Mouse (Mus musculus): ENCODE results near the gene Jag2.

GRCm38 (mm10) chr12:112870775-112871174 is 58.8 kb downstream of the Jag2 start:
- TF ChIP-seq MAX (IDR thresholded peaks at IDR 0.05; ENCODE audit: low read depth) (no peak), TCF12 (IDR thresholded peaks at IDR 0.05; ENCODE audit: insufficient read depth, poor library complexity, severe bottlenecking) (no peak), POLR2A (IDR thresholded peaks at IDR 0.05; ENCODE audit: insufficient read length, low read depth) (no peak), MYOG (IDR thresholded peaks at IDR 0.05; ENCODE audit: control insufficient read depth in 1 of 3, insufficient read depth in 1 of 3, insufficient read length in 2 of 3, low read depth in 2 of 3) (no peak), E2F4 (IDR thresholded peaks at IDR 0.05; ENCODE audit: insufficient read depth) (no peak), USF1 (IDR thresholded peaks at IDR 0.05; ENCODE audit: low read depth) (no peak), CEBPB (IDR thresholded peaks at IDR 0.05; ENCODE audit: insufficient read depth, poor library complexity, severe bottlenecking) (no peak)
